Mouse (Mus musculus): Measurements from ENCODE around the gene Gm4491. TPM values are rescaled to one million over a fixed set of nuclear protein-coding genes. Genes with fewer than 3 reads are reported as not detected.
"Not testable (repeated sequence)": the region's sequence is repeated elsewhere in the genome, so short reads cannot be mapped to it uniquely, and the experiment has no call there.

The Gm4491 gene
- polyA plus RNA-seq, 1 experiment from 2014 or later = not detected

- Histone ChIP-seq H3K9me3 (replicated peaks) (no peaks in the 10 kb centered on the region), H3K36me3 (no peaks in the 10 kb centered on the region), H3K4me3 (replicated peaks) (no peak overlapping the region), H3K27ac (replicated peaks) (no peak overlapping the region), H3K4me1 (0 out of 2 replicates have a peak, but pooled peaks cover 9% of the 10 kb centered on the region), H3K9ac (no peak overlapping the region), H3K27me3 (no peaks in the 10 kb centered on the region), H3K4me2 (replicated peaks) (no peak overlapping the region)
- 100% methylated on average over 1 of the region's 1 CpGs for WGBS
- no peak; the same call in 1 of the 2 replicates for ATAC-seq (ENCODE audit: insufficient number of reproducible peaks, low FRiP score, low TSS enrichment, low read depth)
Measured at GRCm38 (mm10) chr14:57082863-57083262, 32.8 kb downstream of the Gm4491 start.

- no peak for ATAC-seq (ENCODE audit: insufficient number of reproducible peaks, low FRiP score, low TSS enrichment, low read depth)
- Histone ChIP-seq H3K9me3 (replicated peaks) (no peaks in the 10 kb centered on the region), H3K4me2 (replicated peaks) (no peak overlapping the region), H3K4me3 (replicated peaks) (no peak overlapping the region), H3K27me3 (no peaks in the 10 kb centered on the region), H3K27ac (replicated peaks) (no peak overlapping the region), H3K36me3 (no peaks in the 10 kb centered on the region), H3K9ac (no peak overlapping the region), H3K4me1 (peaks cover 4% of the 10 kb centered on the region; the same call in 1 of the 2 replicates)
- 84% methylated on average over 6 of the region's 6 CpGs for WGBS
Measured at GRCm38 (mm10) chr14:57075537-57075936, 40.1 kb downstream of the Gm4491 start.

- not testable (repeated sequence) for H3K9ac ChIP-seq; H3K4me3 ChIP-seq (replicated peaks); ATAC-seq (ENCODE audit: insufficient number of reproducible peaks, low FRiP score, low TSS enrichment, low read depth); H3K36me3 ChIP-seq; H3K4me2 ChIP-seq (replicated peaks); H3K27ac ChIP-seq (replicated peaks); H3K4me1 ChIP-seq; H3K9me3 ChIP-seq (replicated peaks); H3K27me3 ChIP-seq
- 1% methylated on average over 2 of the region's 2 CpGs for WGBS
Measured at GRCm38 (mm10) chr14:57069906-57070305, 45.8 kb downstream of the Gm4491 start.

- no peaks in the 10 kb centered on the region for H3K9me3 ChIP-seq (replicated peaks)
- no peak for ATAC-seq (ENCODE audit: insufficient number of reproducible peaks, low FRiP score, low TSS enrichment, low read depth)
- no peaks in the 10 kb centered on the region for H3K27me3 ChIP-seq
- no peaks in the 10 kb centered on the region for H3K4me1 ChIP-seq
- H3K9ac ChIP-seq = no peak overlapping the region
- H3K27ac ChIP-seq (replicated peaks) = no peak overlapping the region
- H3K36me3 ChIP-seq = no peaks in the 10 kb centered on the region
- no peak overlapping the region for H3K4me3 ChIP-seq (replicated peaks)
- H3K4me2 ChIP-seq (replicated peaks) = no peak overlapping the region
Measured at GRCm38 (mm10) chr14:57066053-57066452, 49.6 kb downstream of the Gm4491 start.

Other genes starting within 250 kb of the Gm4491 start
- 36.6 and 39.8 TPM in 2 replicates for gene Zmym2, start 229.2 kb downstream of the Gm4491 start, polyA plus RNA-seq (2015; fragmentation: Nextera tagmentation; extraction: Ambion mirVana)
- gene Gja3, start 57.8 kb downstream of the Gm4491 start, polyA plus RNA-seq (2015; fragmentation: Nextera tagmentation; extraction: Ambion mirVana) = 9.5 and 13.0 TPM in 2 replicates
- gene Gjb2, start 11.2 kb downstream of the Gm4491 start, polyA plus RNA-seq (2015; fragmentation: Nextera tagmentation; extraction: Ambion mirVana) = 53.0 and 54.3 TPM in 2 replicates
- gene Gjb6, start 17.7 kb upstream of the Gm4491 start, polyA plus RNA-seq (2015; fragmentation: Nextera tagmentation; extraction: Ambion mirVana) = 19.4 and 24.8 TPM in 2 replicates